Mouse (Mus musculus) embryonic facial prominence, embryonic 12.5 days (tissue): ENCODE measurements around the gene Nav1. TPM values are rescaled to one million over a fixed set of nuclear protein-coding genes. Genes with fewer than 3 reads are reported as not detected.

Experiments
- ATAC-seq: fragments of 200-750 bp; cut with Nextera tagmentation; 2 replicates; pipeline ENCODE4 v1.8.0; 2017; ENCODE audit not compliant: insufficient number of reproducible peaks, insufficient read depth, low FRiP score, low TSS enrichment
- H3K27ac ChIP-seq: fragments of 300-500 bp; sonication (generic); 2 replicates; pipeline ENCODE4 v1.5.1; 2016; ENCODE audit warnings: mild to moderate bottlenecking
- H3K27me3 ChIP-seq: fragments of 300-500 bp; sonication (generic); 2 replicates; pipeline ENCODE4 v1.6.1; 2016; ENCODE audit warnings: mild to moderate bottlenecking, moderate library complexity
- H3K36me3 ChIP-seq: fragments of 300-500 bp; sonication (generic); 2 replicates; pipeline ENCODE4 v1.6.1; 2016; ENCODE audit warnings: mild to moderate bottlenecking
- H3K4me1 ChIP-seq: fragments of 300-500 bp; sonication (generic); 2 replicates; pipeline ENCODE4 v1.6.1; 2016
- H3K4me2 ChIP-seq: fragments of 300-500 bp; sonication (generic); replicated peaks from 2 replicates; pipeline ENCODE4 v1.6.1; 2016; ENCODE audit warnings: mild to moderate bottlenecking, moderate library complexity
- H3K4me3 ChIP-seq: fragments of 300-500 bp; sonication (generic); 2 replicates; pipeline ENCODE4 v1.5.1; 2016; ENCODE audit warnings: mild to moderate bottlenecking
- H3K9ac ChIP-seq: fragments of 300-500 bp; sonication (generic); 2 replicates; pipeline ENCODE4 v1.6.1; 2016; ENCODE audit warnings: mild to moderate bottlenecking, moderate library complexity
- H3K9me3 ChIP-seq: fragments of 300-500 bp; sonication (generic); 2 replicates; pipeline ENCODE4 v1.6.1; 2016; ENCODE audit warnings: mild to moderate bottlenecking, moderate library complexity
- WGBS: fragments of 180-500 bp; shearing (Covaris S2); methylation state at CpG from one replicate; pipeline ENCODE4 v1.1.7; 2016; 5-methylcytosine and 5-hydroxymethylcytosine counted together
- polyA plus RNA-seq: library from polyadenylated mRNA; unstranded; fragments of >200 nt; fragmentation: Nextera tagmentation; extraction: Ambion mirVana; gene quantifications from 2 replicates; pipeline ENCODE4 v1.2.1, GENCODE M21; 2016

The Nav1 gene
- polyA plus RNA-seq, 1 experiment from 2014 or later, result 18.6 TPM

DNA sequence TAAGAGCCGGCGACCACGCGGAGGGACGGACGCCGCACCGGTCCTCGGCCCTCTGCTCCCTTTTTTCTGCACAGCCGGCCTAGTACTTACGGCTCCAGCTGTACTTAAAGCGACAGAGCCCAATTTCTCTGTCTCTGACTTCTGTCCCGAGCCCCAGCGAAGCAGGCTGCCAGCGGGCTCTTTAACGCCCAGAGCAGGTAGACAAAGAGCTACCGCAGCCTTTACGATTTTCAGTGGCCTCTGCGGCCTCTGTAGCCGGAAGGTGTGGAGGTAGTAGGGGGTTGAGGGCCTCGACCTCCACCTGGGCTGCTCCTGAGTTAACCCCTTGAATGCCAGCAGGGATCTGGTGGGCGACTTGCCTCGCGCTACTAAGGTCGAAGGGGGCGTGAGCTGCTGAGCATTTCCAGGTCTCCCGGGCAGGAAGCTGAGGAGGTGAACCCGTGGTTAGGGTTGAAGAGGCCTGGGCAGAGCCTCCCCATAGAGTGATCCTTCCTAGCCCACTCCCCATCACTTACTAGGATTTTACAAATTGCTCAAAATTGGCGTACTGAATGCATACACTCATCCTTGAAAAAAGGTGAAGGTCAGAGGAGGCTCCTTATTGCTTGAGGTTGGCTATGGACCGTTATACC, 96.6 kb downstream of the Nav1 start:
- H3K4me3 ChIP-seq, result peak overlapping the region; percentile 53
- peak overlapping the region; percentile 57 for H3K9ac ChIP-seq
- peak; percentile 43 for ATAC-seq
- H3K4me1 ChIP-seq, result peaks cover 61% of the 10 kb centered on the region
- 0 out of 2 replicates have a peak, but pooled peaks cover 5% of the 10 kb centered on the region for H3K27me3 ChIP-seq
- H3K4me2 ChIP-seq, result peak overlapping the region; percentile 77
- H3K36me3 ChIP-seq, result no peaks in the 10 kb centered on the region
- under 1% methylated on average over 30 of the region's 30 CpGs for WGBS
- H3K27ac ChIP-seq, result no peak overlapping the region
- H3K9me3 ChIP-seq, result no peaks in the 10 kb centered on the region

- Histone ChIP-seq H3K4me2 (peak overlapping the region; percentile 77), H3K4me3 (peak overlapping the region; percentile 53), H3K9ac (peak overlapping the region; percentile 57), H3K36me3 (no peaks in the 10 kb centered on the region), H3K27me3 (0 out of 2 replicates have a peak, but pooled peaks cover 5% of the 10 kb centered on the region), H3K27ac (no peak overlapping the region), H3K4me1 (peaks cover 55% of the 10 kb centered on the region), H3K9me3 (no peaks in the 10 kb centered on the region)
- WGBS, result 9% methylated on average over 16 of the region's 16 CpGs
- no peak for ATAC-seq
These were observed 97.7 kb downstream of the Nav1 start for GRCm38 (mm10) chr1:135509145-135510084.

- H3K4me3 ChIP-seq, result no peak overlapping the region
- no peaks in the 10 kb centered on the region for H3K9me3 ChIP-seq
- H3K4me2 ChIP-seq, result peak overlapping the region; percentile 77; the same call in 1 of the 2 replicates
- ATAC-seq, result no peak
- H3K36me3 ChIP-seq, result no peaks in the 10 kb centered on the region
- no peak overlapping the region for H3K9ac ChIP-seq
- H3K27ac ChIP-seq, result no peak overlapping the region
- WGBS, result 20% methylated on average over 3 of the region's 3 CpGs
- peaks cover 49% of the 10 kb centered on the region for H3K4me1 ChIP-seq
- 0 out of 2 replicates have a peak, but pooled peaks cover 5% of the 10 kb centered on the region for H3K27me3 ChIP-seq
These were observed 98.8 kb downstream of the Nav1 start for GRCm38 (mm10) chr1:135508349-135508634.

DNA sequence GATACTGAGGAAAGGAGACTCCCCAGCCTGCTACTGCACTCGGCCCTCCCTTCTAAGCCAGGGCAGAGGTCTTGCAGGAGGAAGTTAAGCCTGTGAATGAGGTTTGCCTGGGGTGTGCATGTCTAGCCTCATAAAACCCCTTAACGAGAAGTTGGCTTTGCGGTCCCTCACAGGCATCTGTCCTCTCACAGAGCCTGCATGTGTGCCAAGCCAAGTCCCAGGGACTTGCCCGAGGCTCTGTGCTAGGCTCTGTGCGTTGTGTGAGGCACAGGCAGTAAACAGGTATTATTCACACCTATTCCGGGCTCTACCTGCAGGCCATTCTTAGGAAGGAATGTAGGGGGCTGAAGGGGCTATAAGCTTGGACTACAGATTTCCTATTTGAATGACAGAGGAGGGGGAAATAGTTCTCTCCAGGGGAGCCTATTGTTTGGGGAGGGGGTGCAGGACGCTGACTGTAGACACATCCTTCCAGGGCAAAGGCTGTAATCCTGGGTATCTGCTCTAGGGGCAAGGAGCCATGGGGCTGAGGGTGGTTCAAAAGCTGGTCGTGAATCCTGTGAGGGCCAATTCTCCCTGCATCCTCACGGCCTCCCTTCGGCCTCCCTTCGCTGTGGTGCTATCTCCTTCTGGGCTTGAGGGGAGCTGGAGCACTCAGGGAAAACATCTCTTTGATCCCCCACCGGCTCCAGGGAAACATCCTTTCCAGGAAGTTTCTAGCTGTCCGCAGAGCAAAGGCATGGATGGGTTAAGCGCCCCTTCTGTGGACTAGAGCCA, 99.3 kb downstream of the Nav1 start:
- H3K4me3 ChIP-seq, result no peak overlapping the region

GRCm38 (mm10) chr1:135505499-135505898, 101.6 kb downstream of the Nav1 start:
- no peaks in the 10 kb centered on the region for H3K27me3 ChIP-seq
- 54% methylated on average over 7 of the region's 7 CpGs for WGBS
- no peaks in the 10 kb centered on the region for H3K36me3 ChIP-seq
- ATAC-seq, result no peak
- no peak overlapping the region for H3K4me2 ChIP-seq
- H3K9ac ChIP-seq, result no peak overlapping the region
- no peaks in the 10 kb centered on the region for H3K9me3 ChIP-seq
- H3K4me3 ChIP-seq, result no peak overlapping the region
- H3K27ac ChIP-seq, result no peak overlapping the region
- peaks cover 35% of the 10 kb centered on the region for H3K4me1 ChIP-seq

More for the DNA sequence above, 99.3 kb downstream of the Nav1 start:
- Histone ChIP-seq H3K9ac (no peak overlapping the region), H3K4me1 (peaks cover 47% of the 10 kb centered on the region), H3K4me2 (peak overlapping the region; percentile 77), H3K27me3 (0 out of 2 replicates have a peak, but pooled peaks cover 5% of the 10 kb centered on the region), H3K9me3 (no peaks in the 10 kb centered on the region), H3K27ac (no peak overlapping the region), H3K36me3 (no peaks in the 10 kb centered on the region)
- WGBS, result 40% methylated on average over 14 of the region's 14 CpGs
- ATAC-seq, result no peak

DNA sequence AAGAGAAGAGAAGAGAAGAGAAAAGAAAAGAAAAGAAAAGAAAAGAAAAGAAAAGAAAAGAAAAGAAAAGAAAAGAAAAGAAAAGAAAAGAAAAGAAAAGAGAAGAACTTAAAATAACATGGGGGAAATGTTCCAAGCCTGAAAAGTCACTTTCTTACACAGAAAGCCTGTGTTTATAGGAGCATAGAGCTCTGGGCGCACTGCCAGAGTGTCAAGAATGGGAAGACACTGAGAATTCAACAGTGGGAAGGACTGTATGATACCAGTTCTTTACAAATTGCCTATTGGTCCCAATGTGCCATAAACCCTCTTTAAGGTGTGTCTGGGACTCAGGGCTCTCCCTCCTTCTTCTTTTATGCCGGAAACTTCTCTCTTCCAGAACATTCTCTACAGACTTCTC, 103.7 kb downstream of the Nav1 start:
- ATAC-seq, result no peak
- no peaks in the 10 kb centered on the region for H3K9me3 ChIP-seq
- no peak overlapping the region for H3K4me3 ChIP-seq
- no peaks in the 10 kb centered on the region for H3K36me3 ChIP-seq
- no peak overlapping the region for H3K9ac ChIP-seq
- WGBS, result 87% methylated on average over 2 of the region's 2 CpGs
- H3K27me3 ChIP-seq, result no peaks in the 10 kb centered on the region
- no peak overlapping the region for H3K27ac ChIP-seq
- H3K4me2 ChIP-seq, result no peak overlapping the region
- H3K4me1 ChIP-seq, result peaks cover 28% of the 10 kb centered on the region

GRCm38 (mm10) chr1:135502750-135503149, 104.3 kb downstream of the Nav1 start:
- H3K4me1 ChIP-seq, result peaks cover 25% of the 10 kb centered on the region
- no peaks in the 10 kb centered on the region for H3K27me3 ChIP-seq
- ATAC-seq, result no peak
- no peaks in the 10 kb centered on the region for H3K9me3 ChIP-seq
- no peaks in the 10 kb centered on the region for H3K36me3 ChIP-seq
- no peak overlapping the region for H3K4me3 ChIP-seq
- H3K4me2 ChIP-seq, result no peak overlapping the region
- 83% methylated on average over 9 of the region's 9 CpGs for WGBS
- H3K27ac ChIP-seq, result no peak overlapping the region
- H3K9ac ChIP-seq, result no peak overlapping the region

- Histone ChIP-seq H3K9ac (no peak overlapping the region), H3K36me3 (no peaks in the 10 kb centered on the region), H3K4me3 (no peak overlapping the region), H3K27ac (no peak overlapping the region), H3K27me3 (no peaks in the 10 kb centered on the region), H3K4me1 (peaks cover 22% of the 10 kb centered on the region), H3K4me2 (no peak overlapping the region), H3K9me3 (no peaks in the 10 kb centered on the region)
- ATAC-seq, result no peak
- 34% methylated on average over 8 of the region's 8 CpGs for WGBS
These were observed 105.0 kb downstream of the Nav1 start for GRCm38 (mm10) chr1:135502135-135502534.

- H3K36me3 ChIP-seq, result no peaks in the 10 kb centered on the region
- peaks cover 30% of the 10 kb centered on the region for H3K4me1 ChIP-seq
- H3K27ac ChIP-seq, result no peak overlapping the region; the same call in 1 of the 2 replicates
- H3K9ac ChIP-seq, result no peak overlapping the region
- no peaks in the 10 kb centered on the region for H3K27me3 ChIP-seq
- 52% methylated on average over 20 of the region's 20 CpGs for WGBS
- H3K4me2 ChIP-seq, result no peak overlapping the region
- no peak overlapping the region for H3K4me3 ChIP-seq
- peak; percentile 64; the same call in 1 of the 2 replicates for ATAC-seq
- no peaks in the 10 kb centered on the region for H3K9me3 ChIP-seq
These were observed 108.4 kb downstream of the Nav1 start for GRCm38 (mm10) chr1:135498455-135499358.

DNA sequence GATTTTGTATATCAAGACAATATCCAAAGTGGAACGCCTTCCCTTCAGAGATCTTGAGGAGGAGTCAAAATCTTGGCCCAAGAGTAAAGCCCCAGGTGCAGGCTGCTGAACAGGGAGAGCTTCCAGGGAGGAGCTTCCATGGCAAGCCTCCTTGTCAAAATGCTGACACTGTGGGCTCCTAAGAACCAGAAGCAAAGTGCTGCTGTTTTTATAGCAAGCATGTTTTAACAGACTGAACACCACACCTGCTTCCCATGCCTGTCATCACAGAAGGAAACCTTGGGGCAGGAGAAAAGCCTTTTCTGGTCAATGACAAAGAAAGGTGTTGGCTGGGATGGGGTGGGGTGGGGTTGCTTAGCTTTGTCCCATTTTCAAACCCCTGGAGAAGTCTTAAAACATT, 112.0 kb downstream of the Nav1 start:
- Histone ChIP-seq H3K4me3 (no peak overlapping the region), H3K4me1 (peaks cover 45% of the 10 kb centered on the region), H3K9me3 (no peaks in the 10 kb centered on the region), H3K27ac (no peak overlapping the region), H3K36me3 (no peaks in the 10 kb centered on the region), H3K4me2 (no peak overlapping the region), H3K27me3 (no peaks in the 10 kb centered on the region), H3K9ac (no peak overlapping the region)
- no peak for ATAC-seq
- WGBS, result 83% methylated on average over 1 of the region's 1 CpGs

GRCm38 (mm10) chr1:135493862-135494261, 113.2 kb downstream of the Nav1 start:
- no peaks in the 10 kb centered on the region for H3K27me3 ChIP-seq
- peaks cover 50% of the 10 kb centered on the region for H3K4me1 ChIP-seq
- no peak overlapping the region for H3K4me2 ChIP-seq
- H3K36me3 ChIP-seq, result no peaks in the 10 kb centered on the region
- no peak overlapping the region for H3K4me3 ChIP-seq
- no peak for ATAC-seq
- WGBS, result 45% methylated on average over 6 of the region's 6 CpGs
- no peaks in the 10 kb centered on the region for H3K9me3 ChIP-seq
- no peak overlapping the region for H3K9ac ChIP-seq
- no peak overlapping the region for H3K27ac ChIP-seq
